Mouse (Mus musculus): ENCODE data around the gene Rnf150.

DNA sequence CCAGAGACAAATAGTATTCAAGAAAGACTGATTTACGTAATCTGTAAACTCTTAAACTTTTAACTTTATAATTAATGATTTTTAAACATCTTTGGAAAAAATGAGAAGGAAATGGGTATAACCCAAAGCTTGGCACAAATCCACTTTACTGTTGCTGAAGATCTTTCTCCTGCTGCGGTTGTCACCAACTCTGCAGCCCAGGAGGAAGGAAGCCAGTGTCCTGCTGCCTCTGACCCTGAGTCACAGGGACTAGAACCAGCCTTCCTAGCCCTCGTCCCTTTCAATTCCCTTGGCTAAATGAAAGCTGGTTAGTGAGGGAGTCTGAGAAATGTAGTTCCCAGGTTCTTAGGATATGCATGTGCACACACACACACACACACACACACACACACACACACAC, 203.7 kb downstream of the Rnf150 start:
- TF ChIP-seq ZNF384 (IDR thresholded peaks at IDR 0.05; ENCODE audit: low read depth, low read length): no peak
- no peak for TF ChIP-seq CTCF (IDR thresholded peaks at IDR 0.05 in 2 of 3, conservative IDR thresholded peaks at IDR 0.05 in 1 of 3; ENCODE audit: control insufficient read depth in 1 of 3, insufficient read depth in 1 of 3, low read depth in 2 of 3, low read length in 3 of 3, poor library complexity in 1 of 3, severe bottlenecking in 1 of 3)
- no peak for TF ChIP-seq EP300 (IDR thresholded peaks at IDR 0.05; ENCODE audit: low read depth in 1 of 2, low read length in 2 of 2)
- no peak for TF ChIP-seq POLR2A (IDR thresholded peaks at IDR 0.05; ENCODE audit: control insufficient read depth in 1 of 2, insufficient read depth in 1 of 2, low read depth in 1 of 2, low read length in 2 of 2, poor library complexity in 1 of 2)
- TF ChIP-seq BHLHE40 (IDR thresholded peaks at IDR 0.05; ENCODE audit: borderline replicate concordance, low read depth, low read length): no peak
- no peak for TF ChIP-seq MYC (IDR thresholded peaks at IDR 0.05; ENCODE audit: low read depth, low read length)
- TF ChIP-seq MAX (IDR thresholded peaks at IDR 0.05; ENCODE audit: low read length): no peak
- TF ChIP-seq MYB (IDR thresholded peaks at IDR 0.05; ENCODE audit: low read depth, low read length): no peak
- TF ChIP-seq TAL1 (IDR thresholded peaks at IDR 0.05; ENCODE audit: low read length): no peak
- no peak for TF ChIP-seq ETS1 (IDR thresholded peaks at IDR 0.05; ENCODE audit: low read depth, low read length)

All from MEL (cell line).